Mouse (Mus musculus): ENCODE measurements around the gene Tfrc. TPM values are rescaled to one million over a fixed set of nuclear protein-coding genes. Genes with fewer than 3 reads are reported as not detected.

The Tfrc gene
- polyA plus RNA-seq, 2 experiments from 2014 or later = 18.1 to 19.5 TPM

DNA sequence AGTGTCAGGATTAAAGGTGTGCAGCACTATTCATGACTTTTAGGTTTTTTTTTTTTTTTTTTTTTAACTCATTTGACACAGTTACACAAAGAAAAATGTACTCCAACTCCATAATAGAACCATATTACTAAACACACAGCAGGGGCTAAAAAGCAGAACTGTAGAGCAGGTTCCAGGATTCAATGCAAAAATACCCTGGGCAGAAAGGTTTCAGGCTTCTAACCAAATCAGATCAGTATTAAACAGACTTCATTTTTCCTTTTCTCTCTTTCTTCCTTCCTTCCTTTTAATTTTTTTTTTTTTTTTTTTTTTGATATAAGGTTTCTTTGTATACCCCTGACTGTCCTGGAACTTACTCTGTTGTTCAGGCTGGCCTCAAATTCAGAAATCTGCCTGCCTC lies 41.7 kb downstream of the Tfrc start:
- ATAC-seq = no peak

DNA sequence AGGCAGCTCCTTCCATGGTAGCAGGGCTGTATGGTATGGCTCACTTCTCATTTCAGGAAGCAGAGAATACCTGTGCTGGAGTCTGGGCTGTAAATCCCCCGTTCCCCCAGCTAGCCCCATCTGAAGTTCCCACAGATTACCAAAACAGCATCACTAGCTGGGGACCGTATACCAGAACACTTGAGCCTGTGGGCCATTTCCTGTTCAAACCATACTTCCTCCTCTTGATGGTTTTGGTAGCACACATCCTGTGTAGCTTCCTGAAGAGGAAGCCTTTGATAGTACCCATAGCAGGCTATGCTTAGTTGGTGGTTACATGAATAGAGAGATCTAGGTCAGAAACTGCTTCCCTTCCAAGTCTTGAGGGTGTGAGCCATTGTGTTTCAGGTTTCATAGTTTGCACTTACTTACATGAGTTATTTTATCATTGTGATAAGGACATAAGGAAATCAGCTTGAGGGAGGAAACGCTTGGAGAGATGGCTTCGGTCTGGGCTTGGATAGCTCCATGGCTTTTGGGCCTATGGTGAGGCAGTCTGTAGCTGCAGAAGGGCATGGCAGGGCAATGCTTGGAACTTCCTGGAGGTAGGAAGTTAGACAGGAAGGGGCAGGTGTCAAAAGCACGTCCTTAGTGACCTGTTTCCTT lies 42.4 kb downstream of the Tfrc start:
- peak; percentile 99 for ATAC-seq

DNA sequence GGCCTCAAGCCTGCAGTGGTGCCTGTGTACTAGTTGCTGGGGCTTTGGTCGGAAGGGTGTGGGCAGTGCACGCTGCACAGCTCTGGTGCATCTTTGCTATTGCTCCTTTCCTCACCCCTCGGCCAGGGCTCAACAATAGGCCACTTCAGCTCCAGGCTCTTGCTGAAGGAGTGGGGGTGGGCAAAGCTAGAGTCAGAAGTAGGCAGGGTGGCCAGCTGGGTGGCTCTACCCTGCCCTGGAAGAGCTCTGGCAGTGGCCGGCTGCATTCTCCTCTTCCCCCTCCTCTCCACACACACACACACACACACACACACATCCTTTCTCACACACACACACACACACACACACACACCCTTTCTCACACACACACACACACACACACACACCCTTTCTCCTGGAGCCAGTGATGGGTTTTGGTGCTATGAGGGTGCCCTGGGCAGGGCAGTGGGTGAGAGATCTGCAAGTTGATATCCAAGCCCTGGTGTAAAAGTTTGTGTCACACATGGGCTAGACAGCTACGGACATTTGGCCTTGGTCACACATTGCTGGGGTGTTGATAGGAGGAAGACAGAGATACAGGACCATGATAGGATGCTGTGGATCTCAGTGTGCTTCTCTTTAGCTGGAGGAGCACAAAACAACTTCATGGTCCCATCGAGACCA lies 45.5 kb downstream of the Tfrc start:
- no peak for ATAC-seq

DNA sequence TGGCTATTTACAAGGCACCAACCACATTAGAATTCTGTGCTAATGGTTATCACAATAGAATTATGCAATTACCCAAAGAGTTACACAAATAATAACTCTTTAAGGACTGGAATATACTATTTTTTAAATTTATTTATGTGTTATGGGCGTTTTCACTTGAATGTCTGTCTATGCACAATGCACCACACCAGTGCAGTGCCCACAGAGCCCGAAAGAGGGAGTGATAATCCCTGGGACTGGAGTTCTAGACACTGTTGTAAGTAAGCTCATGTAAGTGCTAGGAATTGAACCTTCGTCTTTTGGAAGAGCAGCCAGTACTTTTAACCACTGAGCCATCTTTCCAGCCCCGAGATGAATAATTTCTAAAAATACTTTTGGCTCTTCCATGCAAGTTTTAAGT lies 46.8 kb downstream of the Tfrc start:
- no peak for ATAC-seq

DNA sequence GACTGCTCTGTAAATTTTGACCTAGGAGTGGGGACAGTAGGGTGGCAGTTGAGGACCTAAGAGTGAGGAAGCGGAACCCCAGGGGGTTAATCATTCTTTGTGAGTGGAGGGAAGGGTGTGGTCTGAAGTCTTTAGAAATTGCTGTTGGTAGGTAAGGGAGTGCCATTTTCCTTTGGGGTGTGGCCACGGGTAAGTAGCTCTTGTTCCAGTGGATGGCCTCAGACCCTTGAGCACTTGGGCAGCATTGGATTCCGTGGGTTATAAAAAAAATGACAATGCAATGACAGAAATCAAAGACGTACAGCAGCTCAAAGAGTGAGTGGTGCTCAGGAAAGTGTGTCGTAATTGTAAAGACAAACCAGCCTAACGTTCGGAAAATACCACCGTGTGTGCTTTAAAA lies 47.6 kb downstream of the Tfrc start:
- no peak for ATAC-seq

DNA sequence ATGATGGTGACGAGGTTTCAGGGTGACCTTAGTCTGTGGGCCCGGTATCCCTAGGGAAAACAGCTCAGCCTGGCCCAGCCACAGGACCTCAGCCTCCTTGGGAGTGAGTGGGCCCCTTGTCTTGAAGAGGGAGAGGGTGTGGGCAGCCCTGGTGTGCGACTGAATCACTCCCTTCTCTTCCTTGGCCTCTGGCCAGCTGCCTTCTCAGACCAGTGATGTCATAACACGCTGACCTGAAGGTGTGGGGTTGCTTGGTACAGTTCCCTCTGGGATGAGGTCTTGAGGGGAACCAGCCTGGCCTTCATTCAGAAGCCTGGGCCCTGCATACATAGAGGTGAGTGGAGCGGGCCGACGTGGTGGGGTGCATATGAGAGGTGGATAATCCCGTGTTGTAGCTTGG lies 48.1 kb downstream of the Tfrc start:
- no peak for ATAC-seq

DNA sequence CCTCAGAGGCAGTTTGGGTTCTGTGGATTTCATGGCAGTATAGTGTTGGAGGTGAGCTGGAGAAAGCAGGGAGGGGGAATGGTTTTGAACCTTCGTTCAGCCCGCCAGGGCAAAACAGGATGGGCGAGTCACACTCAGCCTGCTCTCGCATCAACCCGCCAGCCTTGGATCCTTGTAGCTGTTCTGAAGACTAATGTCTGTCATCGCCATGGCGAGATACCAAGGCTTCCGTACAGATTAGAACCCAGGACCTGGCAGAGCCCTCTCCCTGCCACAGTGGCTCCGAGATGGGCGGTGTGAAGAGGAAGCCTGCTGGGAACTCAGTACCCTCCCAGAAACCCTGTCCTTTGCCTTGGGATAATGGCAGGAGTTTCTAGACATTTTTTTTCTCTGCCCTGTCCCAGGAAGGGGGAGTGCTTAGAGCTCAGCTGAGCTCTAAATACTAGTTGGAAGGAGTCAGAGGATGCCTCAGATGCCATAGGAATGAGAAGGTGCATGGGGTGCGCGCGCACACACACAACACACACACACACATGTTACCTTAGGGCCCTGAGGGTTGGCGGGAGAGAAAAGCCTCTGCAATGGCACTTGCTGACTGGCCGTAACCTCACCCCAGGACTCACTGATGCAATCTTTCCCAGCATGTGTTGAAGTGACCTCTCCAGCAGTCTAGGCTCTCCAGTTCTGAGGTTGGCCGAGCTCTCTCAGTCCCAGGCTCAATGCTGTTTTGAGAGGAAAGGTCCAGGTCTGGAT lies 49.0 kb downstream of the Tfrc start:
- no peak for ATAC-seq

DNA sequence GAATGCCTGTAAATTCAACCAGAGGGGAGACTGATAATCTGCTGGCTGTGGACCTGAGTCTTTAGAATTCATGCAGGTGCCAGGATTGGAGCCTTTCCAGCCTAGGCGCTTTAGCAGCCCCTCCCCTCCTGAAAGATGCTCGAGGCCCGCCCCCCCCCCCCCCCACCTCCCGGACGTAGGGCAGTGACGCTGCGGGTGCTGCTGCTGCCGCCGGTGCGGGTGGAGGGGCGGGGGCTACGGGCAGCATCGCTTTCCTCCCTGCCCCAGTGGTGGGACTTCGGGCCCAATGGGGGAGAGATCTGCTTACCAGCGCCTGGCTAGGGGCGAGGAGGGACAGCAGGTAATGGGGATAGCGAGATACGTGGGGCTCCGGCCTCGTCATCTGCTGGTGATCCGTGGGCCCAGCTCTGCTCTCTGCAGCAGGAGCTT lies 50.0 kb downstream of the Tfrc start:
- peak; percentile 84 for ATAC-seq

DNA sequence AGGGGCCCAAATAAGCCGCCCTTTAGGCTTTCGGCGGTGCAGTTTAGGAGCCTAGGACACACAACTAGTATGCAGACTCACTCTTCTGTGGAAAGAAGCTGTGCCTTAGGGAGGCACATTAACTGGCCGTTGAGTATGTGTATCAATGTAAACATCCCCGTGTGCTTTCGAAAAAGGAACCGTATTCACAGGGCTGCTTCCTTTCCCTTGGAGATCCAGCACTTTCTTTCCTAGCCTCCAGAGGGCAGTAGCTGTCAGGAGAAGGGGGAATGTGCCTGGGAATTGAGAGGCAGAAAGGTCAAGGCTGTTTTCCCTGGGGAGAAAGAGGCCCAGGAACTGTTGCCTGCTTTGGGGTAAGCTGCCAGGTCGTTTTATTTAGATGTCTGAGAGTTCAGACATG lies 50.7 kb downstream of the Tfrc start:
- ATAC-seq = no peak

DNA sequence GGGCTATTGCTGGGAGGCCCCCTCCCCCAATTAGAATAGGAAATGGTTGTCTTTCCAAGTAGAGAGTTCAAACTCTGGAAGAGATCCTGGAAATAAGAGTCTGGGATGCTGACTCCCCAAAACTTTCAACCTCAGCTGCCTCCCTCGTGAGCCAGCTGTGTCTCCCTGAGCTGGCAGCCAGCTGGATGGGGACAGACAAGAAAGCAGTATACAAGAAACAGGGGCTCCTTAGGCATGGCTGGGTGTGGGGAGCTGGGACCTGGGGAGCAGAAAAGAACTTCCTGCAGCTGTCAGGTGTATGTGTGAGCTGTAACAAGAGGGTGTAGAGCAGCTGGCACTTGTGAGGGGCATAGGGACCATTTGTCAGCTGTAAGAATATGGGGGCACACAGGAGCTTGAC lies 51.4 kb downstream of the Tfrc start:
- no peak for ATAC-seq

DNA sequence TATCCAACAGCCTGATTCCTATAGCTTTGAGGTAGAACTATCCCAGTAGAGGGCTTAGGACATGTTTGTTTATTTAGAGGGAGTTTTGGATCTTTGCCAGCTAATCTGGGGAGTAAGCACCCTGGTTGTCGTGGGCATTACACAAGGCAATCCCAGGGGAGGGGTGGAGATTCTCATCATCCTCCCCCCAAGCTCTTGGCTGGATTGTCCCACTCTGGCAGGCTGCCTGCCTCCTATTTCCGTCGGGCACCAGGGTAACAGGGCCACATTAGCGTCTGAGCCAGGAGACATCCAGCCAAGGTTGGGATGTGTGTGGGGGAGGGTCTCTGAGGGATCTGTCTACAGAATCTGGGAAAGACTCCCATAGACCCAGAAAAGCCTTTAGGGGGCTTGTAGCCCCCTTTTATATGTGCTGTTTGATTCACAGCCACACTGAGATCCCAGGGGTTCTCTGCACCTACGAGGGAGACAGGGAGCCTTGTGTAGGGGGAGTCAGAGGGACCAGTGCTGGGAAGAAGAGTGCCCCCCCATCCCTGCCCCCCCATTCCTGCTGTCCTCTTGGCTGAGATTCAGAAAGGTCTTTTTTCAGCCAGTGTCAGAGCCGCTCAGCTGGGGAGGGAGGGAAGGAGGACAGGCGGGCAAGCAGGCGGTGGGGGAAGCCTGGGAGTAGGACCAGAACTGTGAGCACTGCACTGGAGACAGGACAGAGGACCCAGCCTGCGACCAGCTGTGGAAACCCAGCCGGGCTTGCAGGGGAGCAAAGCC lies 52.0 kb downstream of the Tfrc start:
- ATAC-seq = no peak

DNA sequence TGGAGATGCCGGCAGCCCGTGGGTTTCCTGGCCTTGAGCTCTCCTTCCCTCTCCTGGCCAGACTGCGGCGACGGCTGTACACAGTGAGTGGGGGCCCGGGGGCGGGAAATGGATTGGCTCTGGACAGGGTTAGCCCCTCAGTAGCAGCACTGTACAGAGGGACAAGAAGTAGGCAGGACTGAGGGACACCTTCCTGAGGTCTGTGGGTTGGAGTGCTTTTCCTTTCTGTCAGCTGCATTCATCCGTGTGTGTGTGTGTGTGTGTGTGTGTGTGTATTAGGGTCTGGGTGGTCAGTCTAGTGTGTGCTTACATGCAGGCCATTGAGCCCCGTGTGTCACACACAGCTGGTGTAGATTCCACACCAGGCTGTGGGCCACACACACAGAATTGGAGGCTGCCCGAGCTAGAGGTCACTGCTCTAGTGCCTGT lies 52.8 kb downstream of the Tfrc start:
- no peak for ATAC-seq

DNA sequence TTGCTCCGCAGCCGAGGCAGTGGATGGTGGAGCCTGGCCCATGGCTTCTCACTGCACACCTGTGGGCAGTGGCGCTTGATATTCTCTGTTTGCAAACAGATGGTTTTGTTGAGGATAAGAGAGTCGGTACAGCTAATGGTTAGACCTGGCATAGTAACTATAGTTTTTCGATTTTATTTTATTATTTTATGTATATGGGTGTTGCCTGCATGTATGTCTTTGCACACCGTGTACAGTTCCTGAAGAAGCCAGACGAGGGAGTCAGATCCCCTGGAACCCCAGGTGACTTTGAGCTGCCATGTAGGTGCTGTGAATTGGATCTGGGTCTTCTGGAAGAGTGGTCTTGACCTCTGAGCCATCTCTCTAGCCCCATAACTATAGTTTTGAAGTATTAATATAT lies 53.7 kb downstream of the Tfrc start:
- ATAC-seq = no peak

DNA sequence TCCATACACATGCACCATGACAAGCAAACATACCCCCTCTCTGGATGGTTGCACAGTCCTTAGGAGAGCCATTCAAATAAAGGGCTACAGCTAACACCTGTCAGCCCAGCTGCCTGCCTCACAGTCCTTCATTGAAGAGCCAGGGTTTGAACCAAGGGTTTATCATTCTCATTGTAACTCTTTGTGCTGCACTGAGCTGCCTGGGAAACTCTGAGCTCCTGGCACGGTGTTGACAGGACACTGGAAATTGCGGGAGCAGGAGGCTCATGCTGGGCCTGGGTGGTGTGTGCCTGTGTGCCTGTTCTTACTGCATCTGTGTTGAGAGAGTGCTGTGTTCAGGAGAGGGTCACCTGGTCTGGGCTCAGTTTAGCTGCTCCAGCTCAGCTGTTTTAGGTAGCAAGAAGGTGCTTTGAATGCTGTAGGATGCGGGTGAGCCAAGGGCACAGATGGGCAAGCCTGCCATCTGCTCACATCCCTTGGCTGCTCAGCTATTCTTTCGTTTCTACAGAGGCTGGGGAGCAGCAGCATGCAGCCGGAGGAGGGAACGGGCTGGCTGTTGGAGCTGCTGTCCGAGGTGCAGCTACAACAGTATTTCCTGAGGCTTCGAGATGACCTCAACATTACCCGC lies 54.6 kb downstream of the Tfrc start:
- ATAC-seq = no peak

DNA sequence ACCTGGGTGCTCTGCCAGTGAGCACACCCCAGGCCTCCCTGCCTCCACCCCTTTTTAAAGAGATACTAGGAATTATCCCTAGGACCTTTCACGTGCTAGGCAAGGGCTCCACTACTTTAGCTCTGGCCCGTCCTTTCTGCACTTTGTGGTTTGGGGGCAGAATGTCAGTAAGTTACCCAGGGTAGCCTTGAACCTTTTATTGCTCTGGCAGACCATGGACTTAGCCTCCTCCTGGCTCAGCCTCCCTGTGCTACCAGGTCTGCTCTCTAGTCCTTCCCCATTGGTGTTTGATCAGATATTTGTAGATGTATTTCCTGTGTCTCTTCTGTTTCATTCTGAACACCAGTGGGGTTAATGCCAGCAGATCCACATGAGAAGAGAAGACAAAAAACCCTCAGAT lies 55.5 kb downstream of the Tfrc start:
- no peak for ATAC-seq

DNA sequence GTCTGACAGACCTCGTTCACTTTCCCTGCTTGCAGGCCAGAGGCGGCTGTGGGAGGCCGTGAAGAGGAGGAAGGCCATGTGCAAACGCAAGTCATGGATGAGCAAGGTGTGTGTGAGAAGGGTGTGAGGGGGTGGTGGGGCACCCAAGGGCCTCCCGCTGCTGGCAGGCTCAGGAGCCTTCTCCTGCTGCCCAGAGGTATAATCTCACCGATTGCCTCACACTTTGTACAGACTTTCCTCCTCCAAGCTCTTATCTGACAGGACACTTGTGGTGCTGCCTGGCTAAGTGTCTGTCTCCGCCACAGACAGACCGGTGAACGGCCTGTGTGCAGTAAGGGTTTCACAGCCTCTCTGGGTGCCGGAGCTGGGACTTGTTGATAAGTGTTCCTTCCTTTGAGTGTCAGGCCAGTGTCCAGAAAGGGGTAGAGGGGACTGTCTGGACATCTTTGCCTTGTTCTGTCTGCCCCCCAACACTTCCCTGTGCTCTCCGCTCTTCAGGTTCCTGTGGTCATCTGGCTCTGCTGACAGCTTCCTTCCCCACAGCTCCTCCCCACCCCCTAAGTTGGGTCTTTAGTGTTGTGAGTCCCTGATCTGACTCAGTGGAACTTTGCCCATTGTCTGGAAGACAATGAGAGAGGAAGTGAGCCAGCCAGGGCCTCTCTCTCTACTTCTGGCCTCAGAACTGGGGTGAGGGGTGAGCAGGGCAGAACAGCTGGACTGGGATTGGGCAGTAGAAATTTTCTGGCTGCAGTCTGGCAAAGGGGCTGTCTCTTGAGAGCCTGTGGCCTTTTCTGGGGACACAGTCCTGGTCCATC lies 57.3 kb downstream of the Tfrc start:
- ATAC-seq = no peak

DNA sequence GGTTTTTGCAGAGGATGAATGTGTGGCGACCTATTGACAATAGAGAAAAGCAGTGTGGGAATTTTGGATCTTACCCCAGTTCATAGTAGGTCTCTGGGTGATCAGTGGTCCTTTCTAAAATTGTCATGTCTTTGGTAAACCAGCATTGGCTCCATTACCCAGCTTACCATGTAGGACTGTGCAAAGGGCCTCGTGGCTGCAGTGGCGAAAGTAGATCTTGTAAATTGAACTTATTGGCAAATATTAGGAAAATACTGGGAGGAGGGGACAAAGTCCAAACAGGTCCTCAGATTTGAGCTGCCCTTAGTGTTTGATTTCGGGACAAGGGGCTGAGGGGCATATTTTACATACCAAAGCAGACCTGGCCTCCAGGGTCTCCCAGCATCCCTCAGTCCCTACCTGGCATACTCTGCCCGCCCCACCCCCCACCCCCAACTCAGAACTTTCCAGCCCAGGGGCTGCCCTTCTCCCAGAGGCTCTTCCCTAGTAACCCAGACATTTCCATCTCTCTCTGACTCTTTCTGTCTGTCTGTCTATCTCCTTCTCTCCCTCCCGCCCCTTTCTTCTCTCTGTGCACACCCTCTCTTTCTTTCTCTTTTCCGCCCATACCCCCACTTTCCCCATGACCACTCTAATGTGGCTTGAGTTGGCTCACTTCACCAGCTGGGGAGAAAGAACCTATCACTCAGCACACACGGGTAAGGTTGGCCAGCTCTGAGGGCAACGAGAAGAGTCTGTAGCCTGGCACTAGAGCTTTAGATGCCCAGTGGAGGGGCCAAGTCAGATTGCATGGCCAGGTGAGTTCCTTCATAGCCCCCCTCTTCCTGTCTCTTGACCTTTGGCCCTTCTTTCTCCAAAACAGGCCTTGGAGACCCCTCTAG lies 58.2 kb downstream of the Tfrc start:
- no peak for ATAC-seq

DNA sequence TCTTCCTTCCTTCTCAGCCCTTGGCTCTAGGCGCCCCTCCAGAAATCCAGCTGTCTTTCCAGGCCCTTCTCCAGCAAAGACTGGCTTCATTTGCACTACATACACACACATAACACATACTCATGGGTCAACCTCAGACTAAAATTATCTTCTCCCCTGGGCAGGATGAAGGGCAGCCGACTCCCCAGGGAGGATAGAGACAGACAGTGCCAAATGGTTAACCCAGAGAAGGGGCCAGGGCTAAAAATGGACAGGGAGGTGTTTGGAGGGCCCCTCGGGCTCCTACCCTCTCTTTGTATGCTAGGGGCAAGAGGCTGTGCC lies 58.8 kb downstream of the Tfrc start:
- ATAC-seq = no peak

DNA sequence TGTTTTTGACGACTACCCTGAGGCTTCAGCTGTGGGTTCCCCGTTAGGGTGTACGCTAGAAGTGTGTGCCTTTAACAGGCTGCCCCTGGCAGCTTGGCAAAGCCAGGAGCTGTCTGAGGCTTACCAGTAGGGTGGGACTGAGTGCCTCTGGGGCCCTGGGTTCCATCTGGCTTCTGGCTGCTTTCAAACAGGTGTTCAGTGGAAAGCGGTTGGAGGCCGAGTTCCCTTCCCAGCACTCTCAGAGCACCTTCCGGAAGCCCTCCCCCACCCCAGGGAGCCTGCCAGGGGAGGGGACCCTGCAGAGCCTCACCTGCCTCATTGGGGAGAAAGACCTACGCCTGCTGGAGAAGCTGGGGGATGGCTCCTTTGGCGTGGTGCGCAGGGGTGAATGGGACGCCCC lies 59.3 kb downstream of the Tfrc start:
- no peak for ATAC-seq

DNA sequence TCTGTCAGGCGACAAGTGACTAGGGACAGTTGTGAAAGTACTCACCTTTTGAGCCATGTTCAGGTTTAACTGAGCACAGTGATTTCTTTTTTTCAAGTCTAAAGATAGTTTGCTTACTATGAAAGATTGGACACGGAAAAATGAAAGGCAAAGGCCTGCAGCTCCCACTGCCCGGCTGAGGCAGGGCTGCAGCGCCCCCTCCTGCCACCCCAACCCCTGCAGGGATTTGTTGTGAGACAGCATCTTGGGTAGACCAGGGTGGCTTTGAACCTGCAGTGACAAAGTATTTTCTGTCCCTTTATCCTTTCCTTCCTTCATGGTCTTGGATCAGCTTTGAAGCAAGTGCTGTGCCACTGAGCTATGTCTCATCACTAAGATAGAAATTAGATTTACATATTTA lies 59.8 kb downstream of the Tfrc start:
- no peak for ATAC-seq

DNA sequence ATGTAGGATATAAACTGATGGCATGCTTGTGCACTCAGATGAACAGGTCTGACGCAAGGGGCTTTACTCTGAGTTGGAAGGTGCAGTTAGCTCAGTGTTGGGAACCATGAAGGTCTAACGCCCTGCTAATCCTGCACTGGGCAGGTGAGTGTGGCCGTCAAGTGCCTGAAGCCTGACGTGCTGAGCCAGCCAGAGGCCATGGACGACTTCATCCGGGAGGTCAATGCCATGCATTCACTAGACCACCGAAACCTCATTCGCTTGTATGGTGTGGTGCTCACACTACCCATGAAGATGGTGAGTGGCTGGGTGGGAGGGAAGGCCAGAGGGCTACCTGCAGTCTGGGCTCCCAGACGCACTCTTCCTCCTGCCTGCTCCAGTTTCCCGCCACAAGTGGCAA lies 60.5 kb downstream of the Tfrc start:
- ATAC-seq = no peak
